Mouse (Mus musculus) left cerebral cortex, adult 2 months (tissue): ENCODE results near the gene 4930583I09Rik. TPM values are rescaled to one million over a fixed set of nuclear protein-coding genes. Genes with fewer than 3 reads are reported as not detected.

Experiments used
- DNase-seq, 2 experiments: peaks; one replicate each; pipeline ENCODE4 v3.0.0; 2021 to 2022; ENCODE audit warnings: low spot score in 2 of 2, mixed read lengths in 1 of 2; ENCODE audit errors: extremely low spot score in 1 of 2
- H3K27ac ChIP-seq: fragments of 200-600 bp; 2 replicates; pipeline ENCODE4 v1.8.1; 2022
- H3K4me3 ChIP-seq: fragments of 200-600 bp; 2 replicates; pipeline ENCODE4 v1.8.1; 2022
- CTCF ChIP-seq: fragments of 200-600 bp; IDR thresholded peaks from 2 replicates; pipeline ENCODE4 v1.8.1; 2022; ENCODE audit warnings: antibody characterized with exemption, mild to moderate bottlenecking, moderate library complexity
- intact Hi-C: fragments of 180-260 bp; cut with DNase I; formaldehyde crosslinking; loops from one replicate; pipeline ENCODE4 v1.15.1; 2025
- long read RNA-seq, 2 experiments: library from polyadenylated mRNA; stranded (forward); transcript quantifications; one replicate each; pipeline ENCODE4 v2.0.0; 2021; ENCODE audit warnings: borderline mapping rate in 2 of 2
- total RNA-seq, 2 experiments: library from RNA; stranded (reverse); gene quantifications; 2 replicates each; pipeline ENCODE4 v1.2.3; 2021

The 4930583I09Rik gene
- not detected for total RNA-seq
- long read RNA-seq, experiment 1: 0 reads
- long read RNA-seq, experiment 2: 0 reads

DNA sequence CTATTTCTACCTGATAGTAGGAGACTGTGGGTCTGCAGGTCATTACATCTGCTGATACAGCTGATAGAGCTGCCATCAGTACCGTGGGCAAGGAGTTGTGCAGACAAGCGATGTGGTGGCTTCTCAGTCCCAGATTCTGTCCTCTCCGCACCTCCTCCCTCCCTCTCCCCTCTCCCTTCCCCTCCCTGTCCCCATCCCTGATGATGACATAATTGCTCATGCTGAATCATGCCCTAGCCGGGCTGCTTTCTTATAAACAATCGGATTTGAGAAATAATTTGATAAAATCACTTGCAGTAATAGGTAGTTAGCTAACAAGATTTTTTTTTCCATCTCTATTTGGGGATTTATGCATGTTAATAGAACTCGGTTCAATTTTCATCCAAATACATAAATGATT is at the start of gene 4930583I09Rik:
Gene 4930583I09Rik (minus strand): TSS at position 144 of the 400 bp plus-strand sequence.
- Histone ChIP-seq H3K4me3 (no peak within 1 kb of the TSS), H3K27ac (no peak within 1 kb of the TSS)
- intact Hi-C loops: no loop called here
- no peak for TF ChIP-seq CTCF
- no peak for DNase-seq

DNA sequence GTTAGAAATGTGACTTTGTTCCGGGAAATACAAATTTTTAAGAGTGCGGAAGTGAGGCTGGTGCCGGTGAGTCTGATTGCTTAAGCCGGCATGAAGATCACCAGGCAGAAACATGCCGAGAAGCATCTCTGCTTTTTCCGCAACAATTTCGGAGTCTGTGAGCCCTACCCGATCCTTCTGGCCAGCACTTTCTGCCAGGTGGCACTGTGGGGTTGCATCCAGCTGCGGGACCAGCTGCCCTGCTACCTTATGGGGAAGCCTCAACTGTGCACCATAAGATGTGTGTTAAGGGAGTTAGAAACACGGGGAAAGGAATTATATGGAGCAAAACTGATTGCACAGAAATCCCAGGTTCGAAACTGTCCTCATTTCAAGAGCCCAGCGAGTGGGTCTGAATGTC is 40.2 kb upstream of the 4930583I09Rik start:
- no peak for TF ChIP-seq CTCF
- Histone ChIP-seq H3K27ac (no peak overlapping the region), H3K4me3 (no peak overlapping the region)
- intact Hi-C loops: loop anchor here (10.0 kb wide), 1 partner anchor 271 kb away; the partner anchor contains the start of gene Man2a1
- no peak for DNase-seq

DNA sequence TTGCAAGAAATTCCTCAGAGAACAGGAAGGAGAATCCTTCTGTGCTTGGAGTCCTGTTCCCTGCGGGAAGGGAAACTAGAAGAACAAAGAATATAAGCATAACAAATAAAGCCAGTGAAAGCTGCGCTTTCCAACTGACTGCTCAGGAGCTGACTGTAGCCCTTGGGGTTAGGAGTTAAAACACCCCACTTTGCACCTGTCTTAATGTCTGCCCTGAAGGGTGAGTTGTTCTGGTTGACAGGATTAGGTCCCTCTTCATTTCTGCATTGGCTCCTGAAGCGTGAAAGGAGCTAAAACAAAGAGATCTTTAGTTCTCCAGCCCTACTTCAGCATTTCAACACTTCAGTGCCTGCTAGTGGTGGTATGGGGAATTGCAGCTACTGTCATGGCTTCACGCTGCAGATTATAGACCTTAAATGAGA is 37.8 kb upstream of the 4930583I09Rik start:
- no peak for DNase-seq

GRCm38 (mm10) chr17:64863817-64864216 is 27.9 kb upstream of the 4930583I09Rik start:
- TF ChIP-seq CTCF: no peak
- no peak overlapping the region for H3K27ac ChIP-seq
- no peak overlapping the region for H3K4me3 ChIP-seq
- no peak for DNase-seq
- intact Hi-C loops: no loop called here

More for the DNA sequence above, 37.8 kb upstream of the 4930583I09Rik start:
- no peak overlapping the region for H3K27ac ChIP-seq
- intact Hi-C loops: loop anchor here (10.0 kb wide), 1 partner anchor 269 kb away; the partner anchor contains the start of gene Man2a1
- TF ChIP-seq CTCF: peak; percentile 67
- no peak overlapping the region for H3K4me3 ChIP-seq

DNA sequence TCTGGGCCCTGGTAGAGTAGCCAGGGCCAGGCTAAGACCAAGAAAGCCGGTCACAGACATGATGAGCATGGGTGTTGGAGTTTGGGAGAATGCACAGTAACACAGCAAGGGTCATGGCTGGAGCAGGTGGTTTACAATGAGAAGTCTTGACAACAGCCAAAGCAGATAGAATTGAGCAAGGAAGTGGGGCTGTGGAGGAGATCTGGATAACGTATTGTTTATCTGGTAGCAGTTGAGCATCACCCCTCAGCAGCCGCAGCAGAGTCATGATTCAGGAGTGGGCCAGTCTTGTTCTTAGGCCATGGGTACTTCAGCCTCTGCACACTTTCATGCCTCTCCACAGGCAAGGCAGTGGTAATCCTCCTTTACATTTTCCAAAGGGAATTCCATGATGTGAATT is 25.1 kb upstream of the 4930583I09Rik start:
- Histone ChIP-seq H3K4me3 (no peak overlapping the region), H3K27ac (no peak overlapping the region)
- intact Hi-C loops: no loop called here
- DNase-seq: no peak
- TF ChIP-seq CTCF: no peak

- Histone ChIP-seq H3K27ac (no peak overlapping the region), H3K4me3 (no peak overlapping the region)
- DNase-seq: no peak
- intact Hi-C loops: no loop called here
- no peak for TF ChIP-seq CTCF
These were observed 23.0 kb upstream of the 4930583I09Rik start for GRCm38 (mm10) chr17:64858848-64859247.

DNA sequence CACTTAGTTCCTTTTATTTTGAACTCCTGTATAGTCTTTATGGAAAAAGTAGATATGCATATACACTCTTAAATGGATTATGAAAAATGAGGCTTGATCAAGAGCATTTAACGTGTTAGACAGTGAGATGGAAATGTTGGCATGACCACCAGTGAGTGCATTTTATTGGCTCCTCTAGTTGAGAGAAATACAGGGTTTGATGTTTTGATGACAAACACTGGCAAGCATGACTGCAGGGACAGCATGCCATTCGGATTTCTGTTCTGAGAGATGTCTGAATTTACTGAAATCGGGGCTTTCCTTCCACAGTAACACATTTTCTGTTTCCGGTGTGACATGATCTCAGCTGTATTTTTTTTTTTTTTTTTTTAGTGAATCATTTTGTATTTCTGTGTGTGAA is 12.2 kb upstream of the 4930583I09Rik start:
- intact Hi-C loops: no loop called here
- Histone ChIP-seq H3K27ac (no peak overlapping the region), H3K4me3 (no peak overlapping the region)
- TF ChIP-seq CTCF: no peak
- no peak for DNase-seq

DNA sequence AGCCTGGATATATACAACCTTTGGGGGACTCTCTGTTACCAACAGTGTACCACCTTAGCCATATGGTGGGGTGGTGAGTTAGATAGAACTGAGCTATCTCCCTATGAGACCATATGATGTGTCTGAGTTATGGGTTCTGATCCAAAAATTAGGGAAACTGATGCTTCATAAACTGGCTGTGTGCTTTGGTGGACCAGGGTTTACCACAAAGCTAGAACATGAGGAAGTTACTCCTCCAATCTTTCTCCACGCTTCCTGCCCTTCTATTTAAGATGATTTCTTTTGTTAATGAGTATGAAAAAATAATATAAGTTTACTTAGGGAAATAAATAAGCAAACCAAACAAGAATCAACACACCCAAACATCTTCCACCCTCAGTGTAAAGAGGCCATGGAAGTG is 10.8 kb upstream of the 4930583I09Rik start:
- Histone ChIP-seq H3K27ac (no peak overlapping the region), H3K4me3 (no peak overlapping the region)
- no peak for DNase-seq
- intact Hi-C loops: no loop called here
- TF ChIP-seq CTCF: no peak

GRCm38 (mm10) chr17:64836892-64837291 is 1.0 kb upstream of the 4930583I09Rik start:
- no peak for DNase-seq
- intact Hi-C loops: no loop called here
- no peak overlapping the region for H3K27ac ChIP-seq
- TF ChIP-seq CTCF: no peak
- H3K4me3 ChIP-seq: no peak overlapping the region

- no peak for DNase-seq
- no peak overlapping the region for H3K27ac ChIP-seq
- TF ChIP-seq CTCF: no peak
- intact Hi-C loops: no loop called here
- H3K4me3 ChIP-seq: no peak overlapping the region
These were observed 481 bp upstream of the 4930583I09Rik start for GRCm38 (mm10) chr17:64836352-64836751.

DNA sequence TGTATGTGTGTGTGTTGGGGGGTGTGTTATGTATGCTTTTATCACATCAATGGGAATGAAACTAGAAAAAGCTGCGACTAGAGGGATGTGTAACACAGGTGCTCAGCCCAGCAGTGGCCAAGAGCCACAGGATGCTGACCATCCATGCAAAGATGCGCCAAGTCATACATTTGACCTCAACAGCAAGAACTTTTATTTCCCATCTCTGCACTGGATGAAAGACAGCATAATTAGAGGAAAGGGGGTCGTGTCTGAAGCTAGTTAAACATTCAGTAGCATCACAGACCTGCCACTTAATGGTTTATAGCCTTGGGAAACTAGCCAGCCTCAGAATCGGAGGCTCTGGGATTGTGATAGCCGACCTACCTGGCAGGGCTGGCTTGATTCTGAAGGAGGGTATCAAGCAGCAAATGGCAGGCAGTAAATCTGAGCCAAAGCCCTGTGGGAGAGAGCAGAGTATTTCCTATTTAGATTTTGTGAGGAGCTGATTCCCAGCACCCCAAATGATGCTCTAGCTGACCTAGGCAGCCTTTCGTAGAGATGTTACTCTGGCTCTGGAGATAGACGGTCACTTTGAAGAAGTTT is 1.9 kb downstream of the 4930583I09Rik start:
- intact Hi-C loops: no loop called here
- no peak for TF ChIP-seq CTCF
- DNase-seq: no peak
- Histone ChIP-seq H3K4me3 (no peak overlapping the region), H3K27ac (no peak overlapping the region)

DNA sequence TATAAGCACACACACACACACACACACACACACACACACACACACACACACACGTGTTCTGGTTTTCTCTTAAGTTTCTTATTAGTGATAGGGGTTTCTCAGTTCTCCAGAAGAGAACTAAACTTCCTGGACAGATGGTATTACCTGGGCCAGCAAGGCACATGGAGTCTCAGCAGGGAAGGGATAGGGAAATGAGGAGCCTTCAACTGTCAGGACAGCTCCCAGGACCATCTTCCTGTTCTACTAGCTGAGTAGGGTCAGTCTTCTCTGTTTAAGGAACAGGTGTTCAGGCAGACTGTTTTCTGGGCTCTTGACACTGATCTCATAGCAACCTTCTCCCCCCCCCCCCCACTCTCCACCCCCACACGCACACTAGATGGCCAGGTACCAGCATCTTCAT is 2.8 kb downstream of the 4930583I09Rik start:
- intact Hi-C loops: no loop called here
- DNase-seq: no peak
- Histone ChIP-seq H3K27ac (no peak overlapping the region), H3K4me3 (no peak overlapping the region)
- no peak for TF ChIP-seq CTCF

GRCm38 (mm10) chr17:64827482-64827881 is 8.4 kb downstream of the 4930583I09Rik start:
- no peak overlapping the region for H3K4me3 ChIP-seq
- intact Hi-C loops: no loop called here
- H3K27ac ChIP-seq: no peak overlapping the region
- DNase-seq: no peak
- no peak for TF ChIP-seq CTCF
